Mouse (Mus musculus) liver, embryonic 14.5 days (tissue): ENCODE results near the gene Cfap97d2. TPM values are rescaled to one million over a fixed set of nuclear protein-coding genes. Genes with fewer than 3 reads are reported as not detected.

Experiments used
- ATAC-seq: fragments of 200-750 bp; cut with Nextera tagmentation; 2 replicates; pipeline ENCODE4 v1.8.0; 2017; ENCODE audit warnings: moderate number of reproducible peaks, mild to moderate bottlenecking, moderate library complexity; ENCODE audit not compliant: insufficient read depth
- DNase-seq, 3 experiments: peaks; one replicate each; pipeline ENCODE4 v3.0.0-alpha.2; 2012 to 2013; ENCODE audit warnings: low read depth in 3 of 3, low spot score in 3 of 3
- H3K27ac ChIP-seq: fragments of 300-500 bp; sonication (generic); 2 replicates; pipeline ENCODE4 v1.5.1; 2014; ENCODE audit warnings: moderate library complexity, mild to moderate bottlenecking, control low read depth, inconsistent platforms
- H3K27me3 ChIP-seq: fragments of 300-500 bp; sonication (generic); 2 replicates; pipeline ENCODE4 v1.6.1; 2014; ENCODE audit warnings: mild to moderate bottlenecking, low read length, moderate library complexity; ENCODE audit not compliant: control insufficient read depth, insufficient read depth
- H3K36me3 ChIP-seq: fragments of 300-500 bp; sonication (generic); replicated peaks from 2 replicates; pipeline ENCODE4 v1.6.1; 2014; ENCODE audit warnings: low read depth; ENCODE audit not compliant: control insufficient read depth, insufficient read depth
- H3K4me1 ChIP-seq, 2 experiments: fragments of 200-500 bp in 1 of 2; fragments of 300-500 bp in 1 of 2; sonication (generic) in 1 of 2; replicated peaks; 2 replicates each; pipeline ENCODE4 v1.6.1; 2012 to 2014; ENCODE audit warnings: antibody characterized with exemption in 1 of 2, inconsistent platforms in 1 of 2, low read length in 1 of 2; ENCODE audit not compliant: control insufficient read depth in 2 of 2, insufficient read depth in 2 of 2
- H3K4me2 ChIP-seq: fragments of 300-500 bp; sonication (generic); 2 replicates; pipeline ENCODE4 v1.6.1; 2014; ENCODE audit warnings: low read depth, mild to moderate bottlenecking, control low read depth, moderate library complexity
- H3K4me3 ChIP-seq, 2 experiments: fragments of 200-500 bp in 1 of 2; fragments of 300-500 bp in 1 of 2; sonication (generic) in 1 of 2; 2 replicates each; pipeline ENCODE4 v1.5.1; 2012 to 2014; ENCODE audit warnings: low read depth in 2 of 2, low read length in 2 of 2, mild to moderate bottlenecking in 2 of 2, control low read depth in 1 of 2, inconsistent platforms in 1 of 2, moderate library complexity in 1 of 2; ENCODE audit not compliant: insufficient read depth in 1 of 2
- H3K9ac ChIP-seq: fragments of 300-500 bp; sonication (generic); replicated peaks from 2 replicates; pipeline ENCODE4 v1.6.1; 2014; ENCODE audit warnings: mild to moderate bottlenecking, control low read depth, moderate library complexity
- H3K9me3 ChIP-seq: fragments of 300-500 bp; sonication (generic); 2 replicates; pipeline ENCODE4 v1.6.1; 2016; ENCODE audit warnings: low read length, mixed read lengths; ENCODE audit not compliant: control insufficient read depth
- CTCF ChIP-seq: IDR thresholded peaks from 2 replicates; pipeline ENCODE4 v1.5.1; 2016; ENCODE audit warnings: antibody characterized with exemption, low read depth, control low read depth
- EP300 ChIP-seq: IDR thresholded peaks from 2 replicates; pipeline ENCODE4 v1.6.1; 2016; ENCODE audit warnings: antibody characterized with exemption, low read depth
- WGBS: fragments of 180-500 bp; shearing (Covaris S2); extraction: QIAGEN DNeasy Blood & Tissue Kit; methylation state at CpG from one replicate; pipeline ENCODE4 v1.1.7; 2014; ENCODE audit not compliant: insufficient replicate concordance; 5-methylcytosine and 5-hydroxymethylcytosine counted together
- polyA plus RNA-seq, 2 experiments: library from polyadenylated mRNA; depleted of rRNA in 1 of 2; stranded (reverse) in 1 of 2; unstranded in 1 of 2; fragments of >200 nt; fragmentation: Nextera tagmentation in 1 of 2; extraction: Ambion mirVana in 1 of 2; gene quantifications; 2 replicates each; pipeline versions ENCODE4 v1.2.1 to v1.2.3; 2012 to 2014

The Cfap97d2 gene
- polyA plus RNA-seq, 2 experiments = 0.02 TPM; not detected in 1

GRCm38 (mm10) chr8:13704301-13704700, 1.4 kb upstream of the Cfap97d2 start:
- Histone ChIP-seq H3K27ac (no peak overlapping the region), H3K4me3 (no peak overlapping the region), H3K9me3 (no peaks in the 10 kb centered on the region), H3K4me2 (no peak overlapping the region), H3K27me3 (no peaks in the 10 kb centered on the region), H3K4me1 (peaks cover 0 to 13% of the 10 kb centered on the region in 2 experiments; a peak in 2 of 4 replicates), H3K9ac (no peak overlapping the region), H3K36me3 (no peaks in the 10 kb centered on the region)
- 53% methylated on average over 4 of the region's 4 CpGs for WGBS
- DNase-seq (no peak), ATAC-seq (no peak)
- no peak for TF ChIP-seq EP300
- no peak for TF ChIP-seq CTCF

- no peaks in the 10 kb centered on the region for H3K9me3 ChIP-seq
- no peak overlapping the region for H3K27ac ChIP-seq
- H3K9ac ChIP-seq = no peak overlapping the region
- H3K4me3 ChIP-seq = no peak overlapping the region
- no peaks in the 10 kb centered on the region for H3K36me3 ChIP-seq
- no peak for DNase-seq
- peaks cover 0 to 4% of the 10 kb centered on the region in 2 experiments; a peak in 1 of 4 replicates for H3K4me1 ChIP-seq
- no peak overlapping the region for H3K4me2 ChIP-seq
- H3K27me3 ChIP-seq = no peaks in the 10 kb centered on the region
- no peak for TF ChIP-seq CTCF
- TF ChIP-seq EP300 = no peak
- WGBS = 54% methylated on average over 5 of the region's 5 CpGs
- ATAC-seq = no peak
Measured at GRCm38 (mm10) chr8:13706918-13707317, 1.2 kb downstream of the Cfap97d2 start.

DNA sequence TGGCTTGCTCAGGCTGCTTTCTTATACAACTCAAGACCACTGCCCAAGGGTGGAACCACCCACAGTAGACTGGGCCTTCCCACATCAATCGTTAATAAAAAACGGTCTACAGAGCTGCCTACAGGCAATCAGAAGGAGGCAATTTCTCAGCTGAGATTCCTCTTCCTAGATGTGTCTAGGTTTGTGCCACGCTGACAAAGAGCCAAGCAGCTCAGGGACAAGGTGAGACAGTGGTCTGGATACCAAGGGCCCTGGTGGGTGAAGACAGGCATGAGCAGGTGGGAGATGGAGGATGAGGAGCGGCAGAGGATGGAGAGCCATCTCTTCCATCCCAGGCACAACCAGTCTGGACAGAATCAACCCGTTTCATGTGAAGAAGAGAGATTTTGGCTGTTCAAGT, 2.8 kb downstream of the Cfap97d2 start:
- ATAC-seq = no peak
- Histone ChIP-seq H3K4me2 (no peak overlapping the region), H3K27ac (no peak overlapping the region), H3K4me1 (no peaks in the 10 kb centered on the region), H3K27me3 (no peaks in the 10 kb centered on the region), H3K9ac (no peak overlapping the region), H3K36me3 (no peaks in the 10 kb centered on the region), H3K9me3 (no peaks in the 10 kb centered on the region), H3K4me3 (no peak overlapping the region)
- 72% methylated on average over 5 of the region's 5 CpGs for WGBS
- TF ChIP-seq EP300 = no peak
- TF ChIP-seq CTCF = no peak
- no peak for DNase-seq

GRCm38 (mm10) chr8:13718980-13719379, 13.3 kb downstream of the Cfap97d2 start:
- ATAC-seq (no peak), DNase-seq (no peak)
- no peak overlapping the region for H3K9ac ChIP-seq
- H3K27ac ChIP-seq = no peak overlapping the region
- H3K27me3 ChIP-seq = no peaks in the 10 kb centered on the region
- no peaks in the 10 kb centered on the region for H3K36me3 ChIP-seq
- no peaks in the 10 kb centered on the region for H3K4me1 ChIP-seq
- 76% methylated on average over 8 of the region's 8 CpGs for WGBS
- no peaks in the 10 kb centered on the region for H3K9me3 ChIP-seq
- no peak overlapping the region for H3K4me2 ChIP-seq
- TF ChIP-seq CTCF (no peak), EP300 (no peak)
- H3K4me3 ChIP-seq = no peak overlapping the region

DNA sequence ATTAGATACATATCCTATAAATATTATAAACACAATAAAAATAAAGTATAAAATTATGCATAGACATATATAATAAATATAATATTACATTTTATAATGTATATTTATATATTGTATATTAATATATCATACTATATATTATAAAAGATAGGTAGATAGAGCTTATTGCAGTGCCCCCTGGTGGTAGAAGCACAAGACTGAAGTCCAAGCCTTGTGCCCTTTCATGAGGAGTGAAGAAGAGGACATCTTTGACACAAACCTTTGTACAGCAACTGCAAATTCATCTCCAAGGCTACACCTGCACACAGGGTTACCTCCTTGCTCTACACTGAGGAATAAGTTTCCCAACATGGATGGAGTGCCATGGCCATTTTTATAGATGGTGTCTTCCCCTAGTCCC, 20.0 kb downstream of the Cfap97d2 start:
- DNase-seq (peak in 2 of 3 experiments; percentile 14 to 16), ATAC-seq (no peak)
- no peak overlapping the region for H3K9ac ChIP-seq
- no peaks in the 10 kb centered on the region for H3K9me3 ChIP-seq
- H3K27ac ChIP-seq = no peak overlapping the region
- H3K4me2 ChIP-seq = no peak overlapping the region
- H3K4me3 ChIP-seq = no peak overlapping the region
- TF ChIP-seq CTCF (peak; percentile 67), EP300 (no peak)
- no peaks in the 10 kb centered on the region for H3K4me1 ChIP-seq
- no peaks in the 10 kb centered on the region for H3K36me3 ChIP-seq
- no peaks in the 10 kb centered on the region for H3K27me3 ChIP-seq
